Mouse (Mus musculus) CH12.LX (cell line): ENCODE results near the gene Slc35c1. TPM values are rescaled to one million over a fixed set of nuclear protein-coding genes. Genes with fewer than 3 reads are reported as not detected.
A peak's percentile ranks its signal among the peaks of the same experiment; 100 is the strongest.

Source experiments
- DNase-seq: peaks from one replicate; pipeline ENCODE4 v3.0.0-alpha.2; 2013; ENCODE audit errors: extremely low read depth
- H3K27ac ChIP-seq: 2 replicates; pipeline ENCODE4 v1.5.1; 2012; ENCODE audit warnings: low read depth, mild to moderate bottlenecking, control low read depth, moderate library complexity; ENCODE audit not compliant: insufficient read depth
- H3K27me3 ChIP-seq: replicated peaks from 2 replicates; pipeline ENCODE3; 2012; ENCODE audit warnings: inconsistent platforms
- H3K36me3 ChIP-seq, 2 experiments: replicated peaks in 1 of 2; 2 replicates each; pipeline versions ENCODE3 to v1.6.1; 2012; ENCODE audit warnings: inconsistent platforms in 1 of 2, low read length in 1 of 2, mild to moderate bottlenecking in 1 of 2, mixed read lengths in 1 of 2, moderate library complexity in 1 of 2; ENCODE audit not compliant: control insufficient read depth in 1 of 2, insufficient read depth in 1 of 2
- H3K4me1 ChIP-seq, 2 experiments: 2 replicates each; pipeline ENCODE4 v1.6.1; 2012; ENCODE audit warnings: inconsistent platforms in 1 of 2, moderate library complexity in 1 of 2; ENCODE audit not compliant: insufficient read depth in 2 of 2, control insufficient read depth in 1 of 2
- H3K4me2 ChIP-seq: 2 replicates; pipeline ENCODE4 v1.6.1; 2012; ENCODE audit warnings: low read depth, mild to moderate bottlenecking, control low read depth; ENCODE audit not compliant: poor library complexity, insufficient read depth, severe bottlenecking
- H3K4me3 ChIP-seq, 3 experiments: fragments of 150-350 bp in 1 of 3; sonication (generic) in 1 of 3; replicated peaks in 1 of 3; 2 replicates each; pipeline versions ENCODE3 to v1.5.1; 2011 to 2012; ENCODE audit warnings: low read depth in 2 of 3, low read length in 2 of 3, mild to moderate bottlenecking in 2 of 3, moderate library complexity in 2 of 3, control low read depth in 1 of 3, improper control_type of control experiment in 1 of 3, inconsistent platforms in 1 of 3, mixed read lengths in 1 of 3; ENCODE audit not compliant: poor library complexity in 1 of 3
- H3K79me2 ChIP-seq: replicated peaks from 2 replicates; pipeline ENCODE4 v1.6.1; 2012; ENCODE audit warnings: mild to moderate bottlenecking, moderate library complexity; ENCODE audit not compliant: control insufficient read depth, poor library complexity, insufficient read depth, severe bottlenecking; ENCODE audit errors: extremely low read depth
- H3K9ac ChIP-seq: 2 replicates; pipeline ENCODE4 v1.6.1; 2012; ENCODE audit warnings: low read depth, mild to moderate bottlenecking, control low read depth, moderate library complexity; ENCODE audit not compliant: insufficient read depth
- H3K9me3 ChIP-seq: replicated peaks from 2 replicates; pipeline ENCODE3; 2012; ENCODE audit warnings: low read length, inconsistent platforms, mixed read lengths
- BHLHE40 ChIP-seq: IDR thresholded peaks from 2 replicates; pipeline ENCODE4 v1.6.1; 2011; ENCODE audit warnings: mild to moderate bottlenecking, low read depth, low read length, improper control_type of control experiment
- CTCF ChIP-seq, 2 experiments: IDR thresholded peaks in 1 of 2; conservative IDR thresholded peaks in 1 of 2; 2 replicates each; pipeline ENCODE4 v1.5.1; 2011 to 2012; ENCODE audit warnings: low read depth in 2 of 2, low read length in 2 of 2, improper control_type of control experiment in 1 of 2, inconsistent platforms in 1 of 2, mild to moderate bottlenecking in 1 of 2, moderate library complexity in 1 of 2
- E2F4 ChIP-seq: IDR thresholded peaks from 2 replicates; pipeline ENCODE4 v1.6.1; 2011; ENCODE audit warnings: low read depth, low read length, improper control_type of control experiment; ENCODE audit not compliant: insufficient replicate concordance
- ELF1 ChIP-seq: IDR thresholded peaks from 2 replicates; pipeline ENCODE4 v1.6.1; 2014; ENCODE audit warnings: low read depth, mild to moderate bottlenecking, inconsistent platforms, low read length, improper control_type of control experiment
- EP300 ChIP-seq: IDR thresholded peaks from 2 replicates; pipeline ENCODE4 v1.6.1; 2011; ENCODE audit warnings: low read length, improper control_type of control experiment
- JUND ChIP-seq: conservative IDR thresholded peaks from 2 replicates; pipeline ENCODE4 v1.6.1; 2011; ENCODE audit warnings: low read depth, low read length, improper control_type of control experiment
- KAT2A ChIP-seq: IDR thresholded peaks from 2 replicates; pipeline ENCODE4 v1.6.1; 2012; ENCODE audit warnings: low read length, improper control_type of control experiment, inconsistent platforms; ENCODE audit not compliant: insufficient replicate concordance
- MAZ ChIP-seq: IDR thresholded peaks from 2 replicates; pipeline ENCODE4 v1.6.1; 2012; ENCODE audit warnings: low read depth, mild to moderate bottlenecking, inconsistent platforms, low read length, improper control_type of control experiment, moderate library complexity
- PAX5 ChIP-seq: IDR thresholded peaks from 2 replicates; pipeline ENCODE4 v1.6.1; 2012; ENCODE audit warnings: low read length, inconsistent platforms, mixed read lengths
- SMC3 ChIP-seq: IDR thresholded peaks from 2 replicates; pipeline ENCODE4 v1.6.1; 2011; ENCODE audit warnings: low read depth, low read length, improper control_type of control experiment
- USF2 ChIP-seq: conservative IDR thresholded peaks from 2 replicates; pipeline ENCODE4 v1.6.1; 2011; ENCODE audit warnings: low read depth, low read length, improper control_type of control experiment
- ZC3H11A ChIP-seq: IDR thresholded peaks from 2 replicates; pipeline ENCODE4 v1.6.1; 2012; ENCODE audit warnings: low read depth, mild to moderate bottlenecking, inconsistent platforms, low read length, improper control_type of control experiment
- ZKSCAN1 ChIP-seq: IDR thresholded peaks from 2 replicates; pipeline ENCODE4 v1.6.1; 2012; ENCODE audit warnings: low read depth, inconsistent platforms, low read length, improper control_type of control experiment, borderline replicate concordance
- ZMIZ1 ChIP-seq: IDR thresholded peaks from 2 replicates; pipeline ENCODE4 v1.6.1; 2012; ENCODE audit warnings: low read depth, mild to moderate bottlenecking, inconsistent platforms, low read length, improper control_type of control experiment
- dilution Hi-C: fragments of 300-500 bp; cut with MboI; formaldehyde crosslinking; loops from 2 replicates; pipeline ENCODE4 v1.14.3; 2020; ENCODE audit warnings: low sequenced_read_pairs; ENCODE audit not compliant: extremely low pct_unique_long_range_greater_than_20kb, extremely low pct_ligation_motif_present
- in situ Hi-C: fragments of 300-500 bp; cut with MboI; formaldehyde crosslinking; loops from 3 replicates; pipeline ENCODE4 v1.14.3; 2019; ENCODE audit warnings: low sequenced_read_pairs, low pct_ligation_motif_present, low pct_unique_long_range_greater_than_20kb, mixed read lengths
- polyA plus RNA-seq: library from polyadenylated mRNA; unstranded; fragments of >175 nt; gene quantifications from 2 replicates; pipeline ENCODE4 v1.2.1, GENCODE M21; 2012; ENCODE audit warnings: low read depth; ENCODE audit not compliant: insufficient read length
- total RNA-seq, 2 experiments: library from RNA; depleted of rRNA; stranded (reverse); fragments of 300-350 nt in 1 of 2; fragments of >200 nt in 1 of 2; gene quantifications; 2 replicates each; pipeline ENCODE4 v1.2.3; 2012 to 2014

Gene Slc35c1
- total and polyA plus RNA-seq, 3 experiments = 4.1 to 22.7 (median 8.7) TPM

DNA sequence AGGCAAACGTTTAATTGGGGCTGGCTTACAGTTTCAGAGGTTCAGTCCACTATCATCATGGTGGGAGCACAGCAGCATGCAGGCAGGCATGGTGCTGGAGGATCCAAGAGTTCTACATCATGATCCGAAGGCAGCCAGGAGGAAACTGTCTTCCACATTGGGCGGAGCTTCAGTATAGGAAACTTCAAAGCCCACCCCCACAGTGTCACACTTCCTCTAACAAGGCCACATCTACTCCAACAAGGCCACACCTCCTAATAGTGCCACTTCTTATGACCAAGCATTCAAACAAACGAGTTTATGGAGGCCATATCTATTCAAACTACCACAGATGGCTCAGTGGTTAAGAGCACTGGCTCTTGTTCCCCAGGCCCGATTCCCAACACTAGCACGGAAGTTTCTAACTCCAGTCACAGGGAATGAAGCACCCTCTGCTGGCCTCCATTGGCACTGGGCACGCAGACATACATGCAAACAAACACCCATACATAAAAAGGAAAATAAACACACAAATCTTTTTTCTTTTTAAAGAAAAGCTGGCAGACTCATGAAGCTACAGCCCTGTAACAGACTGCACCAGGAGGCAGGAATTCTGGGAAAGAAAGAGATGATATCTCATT, 13.1 kb downstream of the Slc35c1 start:
- Histone ChIP-seq H3K27me3 (peaks cover under 1% of the 10 kb centered on the region), H3K36me3 (peaks cover 0 to 5% of the 10 kb centered on the region in 2 experiments), H3K4me3 (no peak overlapping the region), H3K27ac (no peak overlapping the region), H3K4me2 (no peak overlapping the region), H3K79me2 (no peaks in the 10 kb centered on the region), H3K9ac (no peak overlapping the region), H3K4me1 (peaks cover 3% of the 10 kb centered on the region in 2 experiments; a peak in 1 of 4 replicates), H3K9me3 (no peaks in the 10 kb centered on the region)
- dilution Hi-C loops (no loop called here), in situ Hi-C loops (loop anchor here (10.0 kb wide), 1 partner anchor 392 kb away; no protein-coding TSS in a partner anchor)
- no peak for TF ChIP-seq E2F4
- TF ChIP-seq CTCF (conservative IDR thresholded peaks at IDR 0.05 in 1 of 2, IDR thresholded peaks at IDR 0.05 in 1 of 2; ENCODE audit: low read depth in 2 of 2, low read length in 2 of 2) = peak in 1 of 2 experiments; percentile 17; a peak in 2 of 4 replicates
- no peak for DNase-seq

DNA sequence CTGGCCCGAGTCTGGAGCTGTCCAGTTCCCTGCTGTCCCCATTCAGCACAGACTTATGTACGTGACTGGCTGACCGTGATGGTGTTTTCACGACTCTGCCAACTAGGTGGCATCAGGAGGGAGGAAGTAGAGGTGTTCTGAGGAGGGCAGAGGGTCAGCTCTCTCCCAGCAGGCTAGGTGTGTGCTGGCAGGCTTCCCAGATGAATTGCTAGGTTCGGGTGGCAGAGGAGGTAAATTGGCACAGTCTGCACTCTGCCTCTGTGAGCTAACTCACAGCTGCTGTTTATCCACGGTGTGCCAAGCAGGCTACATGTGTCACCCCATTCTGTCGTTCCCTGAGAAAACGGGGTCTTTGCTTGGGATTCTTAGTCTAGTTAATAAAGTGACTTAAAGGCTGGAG, 13.7 kb downstream of the Slc35c1 start:
- no peak for TF ChIP-seq E2F4
- TF ChIP-seq MAZ = no peak
- no peak for TF ChIP-seq USF2
- no peak for TF ChIP-seq ELF1
- TF ChIP-seq JUND = no peak
- TF ChIP-seq PAX5 = no peak
- no peak for TF ChIP-seq KAT2A
- no peak for TF ChIP-seq CTCF (conservative IDR thresholded peaks at IDR 0.05 in 1 of 2, IDR thresholded peaks at IDR 0.05 in 1 of 2; ENCODE audit: low read depth in 2 of 2, low read length in 2 of 2)
- no peak for TF ChIP-seq EP300
- TF ChIP-seq ZC3H11A = no peak
- no peak for TF ChIP-seq SMC3
- no peak for TF ChIP-seq ZKSCAN1
- TF ChIP-seq BHLHE40 = no peak
- no peak for TF ChIP-seq ZMIZ1
- TF ChIP-seq, all 38 proteins: peak for 0
- H3K9ac ChIP-seq = no peak overlapping the region
- H3K27ac ChIP-seq = no peak overlapping the region
- no peaks in the 10 kb centered on the region for H3K9me3 ChIP-seq
- no peak for DNase-seq
- peaks cover 3 to 4% of the 10 kb centered on the region in 2 experiments; a peak in 1 of 4 replicates for H3K4me1 ChIP-seq
- H3K27me3 ChIP-seq = peaks cover 2% of the 10 kb centered on the region
- H3K4me3 ChIP-seq = no peak overlapping the region
- H3K36me3 ChIP-seq = no peaks in the 10 kb centered on the region
- dilution Hi-C loops = no loop called here
- no peaks in the 10 kb centered on the region for H3K79me2 ChIP-seq
- in situ Hi-C loops = loop anchor here (10.0 kb wide), 1 partner anchor 392 kb away; no protein-coding TSS in a partner anchor
- H3K4me2 ChIP-seq = no peak overlapping the region
